Mouse (Mus musculus): ENCODE results near the gene Rbfox1.

Gene Rbfox1

DNA sequence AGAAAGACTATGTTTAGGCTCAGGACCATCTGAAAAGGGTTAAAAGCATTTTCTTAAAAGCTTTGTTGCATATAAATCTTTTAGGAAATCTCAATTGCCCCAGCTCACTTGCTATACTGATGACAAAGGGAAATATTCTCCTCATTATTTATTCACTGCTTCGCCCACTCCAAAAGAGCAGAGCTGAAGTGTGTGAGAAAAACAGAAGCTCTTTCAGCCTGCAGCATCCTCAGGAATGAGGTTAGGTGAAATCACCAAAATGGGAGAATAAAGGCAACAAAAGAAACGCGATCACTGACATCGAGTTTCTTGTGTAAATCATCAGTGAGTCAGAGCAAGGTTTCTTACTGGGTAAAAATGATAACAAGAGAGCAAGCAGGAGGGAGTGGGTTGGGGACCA, 1469.0 kb downstream of the Rbfox1 start:
- in situ Hi-C loops (cut with MboI, MseI) = no loop called here

DNA sequence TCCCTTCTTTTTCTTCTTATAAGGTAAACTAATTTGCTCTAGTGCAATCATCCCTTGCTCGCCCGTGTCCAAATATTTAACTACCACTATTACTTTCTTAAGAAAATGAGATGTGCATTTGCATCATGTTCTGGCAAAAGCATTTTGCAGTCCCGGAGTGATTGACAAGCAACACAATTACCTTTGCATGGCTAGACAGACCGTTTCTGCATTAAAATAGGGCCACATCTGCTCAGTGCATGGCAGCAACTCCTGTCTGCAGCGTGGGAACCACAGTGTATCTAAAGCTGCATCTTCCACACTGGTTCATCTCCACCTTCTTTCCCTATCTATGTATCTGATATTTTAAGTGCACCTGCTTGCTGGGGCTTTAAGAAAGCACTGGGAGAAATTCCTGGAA, 1473.9 kb downstream of the Rbfox1 start:
- in situ Hi-C loops (cut with MboI, MseI) = no loop called here

DNA sequence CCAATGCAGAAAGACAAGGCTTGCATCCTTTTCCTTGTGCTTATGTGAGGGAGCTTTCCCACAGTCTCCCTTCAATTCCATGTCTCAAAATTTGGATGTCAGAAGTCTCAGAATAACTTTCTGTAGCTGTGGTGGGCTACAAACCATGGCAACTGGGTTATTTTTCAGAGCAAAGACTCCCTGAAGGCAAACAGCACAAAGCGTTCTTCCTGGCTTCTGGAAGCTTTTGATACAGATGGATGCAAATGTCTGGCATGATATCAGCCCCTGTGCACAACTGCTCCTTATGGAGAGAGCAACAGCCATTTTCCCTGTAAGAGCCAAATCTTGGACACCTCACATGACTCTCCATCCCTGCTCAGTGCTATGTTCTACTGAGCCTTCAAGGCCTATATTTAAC, 1475.6 kb downstream of the Rbfox1 start:
- in situ Hi-C loops (cut with MboI, MseI) = no loop called here

DNA sequence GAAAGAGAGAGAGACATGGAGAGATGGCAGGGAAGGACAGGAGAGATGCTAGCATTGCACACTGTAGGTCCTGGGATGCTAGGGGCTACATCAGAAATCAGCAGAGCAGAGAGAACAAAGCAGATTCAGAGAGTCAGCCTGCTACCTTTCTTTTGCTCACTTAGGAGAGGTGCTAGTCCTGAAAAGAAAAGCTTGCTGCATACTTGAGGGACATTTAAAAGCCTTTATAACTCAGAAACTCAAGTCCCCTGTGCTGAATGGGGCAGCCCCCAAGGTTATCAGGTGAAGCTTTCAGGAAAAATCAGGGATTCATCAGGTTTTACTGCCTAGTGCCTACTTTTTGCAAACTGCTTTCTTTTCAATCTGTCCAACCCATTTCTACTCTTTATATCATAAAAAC, 1480.7 kb downstream of the Rbfox1 start:
- in situ Hi-C loops (cut with MboI, MseI) = no loop called here

DNA sequence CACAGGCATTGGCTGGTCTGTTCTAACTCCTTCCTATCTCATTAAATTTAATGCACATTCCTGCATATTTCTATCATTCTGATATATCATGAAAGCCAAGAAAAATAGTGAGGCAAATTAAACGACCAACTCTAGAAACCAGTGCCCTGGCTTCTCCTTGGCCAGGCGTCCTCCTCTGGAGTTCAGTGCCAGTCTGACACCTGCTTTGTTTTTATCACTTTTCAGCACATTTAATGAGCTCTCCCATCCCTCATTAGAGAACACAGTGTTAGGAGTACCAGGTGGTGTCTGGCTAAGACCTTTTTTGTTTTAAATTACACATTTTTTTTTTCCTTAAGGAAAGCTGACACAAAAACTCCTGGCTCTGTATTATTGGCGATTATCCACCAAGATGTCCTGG, 1489.0 kb downstream of the Rbfox1 start:
- in situ Hi-C loops (cut with MboI, MseI) = no loop called here

DNA sequence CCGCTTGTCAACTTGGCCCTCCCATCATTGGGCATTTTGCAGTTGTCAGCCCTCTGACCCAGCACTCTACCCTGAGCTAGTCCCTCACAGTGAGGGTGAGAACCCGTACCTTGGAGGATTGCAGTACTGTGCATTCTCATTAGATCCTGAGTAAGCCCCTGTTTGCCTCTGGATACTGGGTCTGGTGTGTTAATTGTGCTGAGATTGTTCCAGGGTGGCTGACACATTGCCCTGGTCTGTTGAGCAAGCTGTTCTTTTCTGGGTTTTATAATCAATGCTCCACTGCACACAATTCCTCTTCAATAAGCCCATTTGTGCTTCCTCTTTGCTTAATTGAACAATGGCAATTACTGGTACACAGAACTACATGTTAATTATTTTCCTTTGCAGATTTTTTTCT, 1489.5 kb downstream of the Rbfox1 start:
- in situ Hi-C loops (cut with MboI, MseI) = loop anchor here (5.0 kb wide), 1 partner anchor 67 kb away; no protein-coding TSS in a partner anchor

DNA sequence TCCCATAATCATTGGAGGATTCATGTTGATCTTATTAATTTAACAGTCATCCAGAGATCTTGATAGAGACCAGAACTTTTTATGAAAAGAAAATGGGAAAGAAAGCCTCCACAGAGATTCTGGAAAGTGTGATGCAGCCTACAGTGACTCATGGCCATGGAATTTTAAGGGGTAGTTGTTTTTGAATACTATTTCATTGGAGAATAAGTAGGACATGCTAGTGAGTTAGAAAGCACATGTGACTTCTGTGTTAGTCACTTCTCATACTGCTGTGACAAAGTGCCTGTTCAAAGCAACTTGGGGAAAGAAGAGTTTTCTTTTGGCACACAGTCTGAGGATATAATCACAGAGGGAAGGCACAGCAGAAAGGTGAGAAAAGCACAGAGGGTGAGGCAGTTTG, 1510.9 kb downstream of the Rbfox1 start:
- in situ Hi-C loops (cut with MboI, MseI) = no loop called here

DNA sequence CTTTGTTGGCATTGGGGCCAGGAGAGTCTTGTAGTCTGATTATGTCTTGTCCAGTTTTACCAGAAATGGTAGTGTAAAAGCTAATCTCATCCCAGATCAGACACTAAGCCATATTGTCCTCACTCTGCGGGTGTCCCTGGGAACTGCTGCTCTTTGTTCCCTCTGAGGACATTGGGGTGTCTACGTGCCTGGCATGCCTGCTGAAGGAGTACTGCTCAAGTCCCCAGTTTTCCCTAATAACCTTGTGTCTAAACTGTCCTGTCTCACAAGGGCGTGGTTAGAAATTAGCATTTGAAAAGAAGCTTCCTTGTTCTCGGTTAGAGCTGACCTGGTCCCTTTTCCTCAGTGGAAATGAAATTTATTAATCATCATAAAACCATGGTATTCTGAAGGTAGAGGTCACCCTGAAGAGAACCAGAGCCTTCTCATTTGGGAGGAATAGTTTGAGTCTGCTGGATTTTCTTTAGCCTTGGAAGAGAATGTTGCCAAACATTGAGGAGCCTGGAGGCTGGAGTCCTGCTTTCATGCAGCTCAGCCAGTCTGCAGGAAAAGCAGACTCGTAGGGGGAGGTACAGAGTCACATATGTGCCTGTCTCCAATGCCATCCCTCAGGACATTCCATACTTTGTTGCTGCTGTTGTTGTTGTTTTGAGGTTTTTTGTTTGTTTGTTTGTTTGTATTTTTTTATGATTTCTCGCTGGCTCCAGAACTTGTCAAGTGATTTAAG, 1519.8 kb downstream of the Rbfox1 start:
- in situ Hi-C loops (cut with MboI, MseI) = no loop called here

DNA sequence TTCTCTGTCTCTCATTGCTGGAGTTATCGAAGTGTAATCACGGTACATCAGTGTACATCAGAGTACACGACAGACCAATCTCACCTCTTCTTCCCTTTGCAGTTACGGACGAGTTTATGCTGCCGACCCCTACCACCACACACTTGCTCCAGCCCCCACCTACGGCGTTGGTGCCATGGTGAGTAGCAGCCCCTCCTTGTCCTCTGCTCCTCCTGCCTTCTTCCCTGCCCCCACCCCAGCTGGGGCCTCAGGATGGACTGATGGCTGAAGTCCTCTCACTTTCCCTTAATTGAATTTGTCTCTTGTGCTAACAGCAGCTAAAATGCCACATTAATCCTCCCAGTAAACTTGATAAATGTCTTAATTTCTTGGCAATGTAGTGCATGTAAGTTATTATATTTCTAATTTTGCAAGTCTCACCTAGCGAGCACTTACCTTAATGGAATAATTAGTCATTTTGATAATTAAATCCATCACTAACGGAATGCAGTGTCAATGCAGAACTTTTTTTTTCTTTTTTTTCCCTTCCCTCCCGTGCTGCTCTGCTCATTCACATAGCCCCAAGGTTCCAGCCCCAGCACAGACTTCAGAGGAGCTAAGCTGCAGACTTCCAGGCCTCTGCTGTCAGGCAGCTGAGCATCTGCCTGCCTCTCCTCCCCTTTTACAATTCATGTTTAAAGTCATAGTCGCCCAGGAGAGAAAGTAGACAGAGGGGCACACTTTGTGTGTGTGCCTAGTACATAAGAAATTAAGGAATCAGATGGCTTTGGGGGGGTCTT, 1522.9 kb downstream of the Rbfox1 start:
- in situ Hi-C loops (cut with MboI, MseI) = no loop called here

DNA sequence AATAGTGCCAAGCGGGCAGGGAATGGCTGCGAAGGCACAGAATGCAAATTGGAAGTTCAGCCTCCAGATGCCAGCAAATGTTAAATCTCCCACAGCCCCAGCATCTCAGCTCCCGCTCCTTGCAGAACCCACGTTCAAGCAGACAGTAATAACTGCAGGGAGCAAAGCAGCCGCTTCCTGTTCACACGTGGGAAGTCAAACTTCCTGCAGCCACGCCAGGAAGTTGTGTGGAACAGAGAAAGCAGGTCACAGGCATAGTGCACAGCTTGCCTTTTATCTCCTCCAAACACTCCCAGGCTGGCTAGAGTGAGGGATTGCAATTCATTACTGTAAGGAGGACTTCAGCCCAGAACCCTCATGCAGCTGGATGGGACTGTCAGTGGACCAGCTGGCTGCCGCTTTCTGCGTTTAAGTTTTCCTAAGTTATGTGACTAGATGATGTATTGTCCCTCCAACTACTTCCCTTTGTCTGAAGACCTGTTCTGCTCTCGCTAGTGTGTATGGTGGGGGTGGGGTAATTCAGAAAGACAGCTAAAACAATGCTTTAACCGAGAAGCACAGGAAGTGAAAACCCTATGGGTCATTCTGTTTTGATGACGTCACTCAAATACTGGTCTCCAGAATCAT, 1534.6 kb downstream of the Rbfox1 start:
- in situ Hi-C loops (cut with MboI, MseI) = no loop called here

DNA sequence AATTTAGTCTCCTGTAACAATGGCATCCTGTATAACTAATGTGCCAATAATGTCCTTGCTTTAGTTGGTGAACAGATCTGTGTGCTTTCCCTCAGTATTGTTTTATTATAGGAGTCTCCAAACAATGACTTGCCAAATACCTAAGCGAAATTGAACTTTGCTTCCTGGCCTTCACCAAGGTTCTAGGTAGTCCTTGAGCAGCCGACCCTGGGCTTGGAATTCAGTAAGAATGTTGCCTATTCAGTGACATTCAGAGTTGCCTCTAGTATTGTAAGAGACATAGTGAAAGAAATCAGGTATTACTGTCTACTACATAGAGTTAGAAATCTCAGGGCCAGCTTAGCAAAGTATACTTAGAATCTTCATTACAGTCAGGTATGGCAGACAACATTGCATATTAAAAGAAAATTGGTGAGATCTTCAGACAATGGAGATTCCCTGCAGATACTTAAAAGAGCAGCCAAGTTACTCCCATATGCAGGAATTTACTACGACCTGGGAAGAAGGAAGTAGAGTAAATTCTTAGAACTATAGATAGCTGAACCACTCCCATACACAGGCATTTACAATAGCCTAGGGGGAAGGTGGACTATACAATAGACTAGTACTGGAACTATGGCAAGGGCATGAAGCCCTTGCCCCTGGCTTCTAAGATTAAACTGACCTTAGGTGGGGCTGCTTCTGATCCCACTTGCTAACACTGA, 1540.4 kb downstream of the Rbfox1 start:
- in situ Hi-C loops (cut with MboI, MseI) = no loop called here

DNA sequence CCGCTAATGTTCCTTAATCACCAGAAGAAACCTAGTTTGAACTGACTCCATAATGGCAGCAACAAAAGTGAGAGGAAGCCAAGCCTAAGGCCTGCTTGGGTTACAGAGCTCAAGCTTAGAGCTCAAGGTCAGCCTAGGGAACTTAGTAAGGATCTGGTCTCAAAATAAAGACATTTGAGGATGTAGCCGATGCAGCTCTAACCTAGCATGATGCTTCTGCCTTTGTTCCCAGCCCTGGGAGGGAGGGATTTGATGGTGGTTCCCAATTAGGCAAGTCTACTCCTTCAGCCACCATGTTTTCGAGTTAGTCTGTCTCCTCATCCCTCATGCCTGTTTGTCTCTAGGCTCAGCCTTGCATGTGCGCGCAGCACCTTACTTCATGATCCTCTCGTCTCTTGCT, 1548.1 kb downstream of the Rbfox1 start:
- in situ Hi-C loops (cut with MboI, MseI) = no loop called here

DNA sequence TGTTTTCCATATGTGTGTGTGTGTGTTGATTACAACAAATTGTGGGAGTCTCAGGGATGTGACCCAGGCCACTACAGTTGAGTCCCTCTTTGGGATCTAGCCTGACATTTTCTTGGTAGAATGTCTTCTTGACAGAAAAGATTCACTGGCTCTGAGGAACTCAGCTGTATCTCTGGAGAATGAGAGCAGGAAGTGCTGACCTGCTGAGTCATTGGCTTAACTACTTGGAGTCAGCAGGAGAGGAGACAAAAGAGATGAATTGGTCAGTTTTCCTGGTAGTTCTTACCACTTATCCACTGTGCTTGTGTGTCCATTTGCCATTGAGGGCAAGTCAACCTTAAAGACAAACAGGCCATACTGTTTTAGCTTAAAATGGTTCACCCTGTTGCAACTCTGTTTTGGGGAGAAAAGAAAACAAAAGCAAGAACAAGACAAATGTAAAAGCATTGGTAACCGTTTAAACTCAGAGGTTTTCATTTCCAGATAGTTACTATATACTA, 1561.7 kb downstream of the Rbfox1 start:
- in situ Hi-C loops (cut with MboI, MseI) = no loop called here

DNA sequence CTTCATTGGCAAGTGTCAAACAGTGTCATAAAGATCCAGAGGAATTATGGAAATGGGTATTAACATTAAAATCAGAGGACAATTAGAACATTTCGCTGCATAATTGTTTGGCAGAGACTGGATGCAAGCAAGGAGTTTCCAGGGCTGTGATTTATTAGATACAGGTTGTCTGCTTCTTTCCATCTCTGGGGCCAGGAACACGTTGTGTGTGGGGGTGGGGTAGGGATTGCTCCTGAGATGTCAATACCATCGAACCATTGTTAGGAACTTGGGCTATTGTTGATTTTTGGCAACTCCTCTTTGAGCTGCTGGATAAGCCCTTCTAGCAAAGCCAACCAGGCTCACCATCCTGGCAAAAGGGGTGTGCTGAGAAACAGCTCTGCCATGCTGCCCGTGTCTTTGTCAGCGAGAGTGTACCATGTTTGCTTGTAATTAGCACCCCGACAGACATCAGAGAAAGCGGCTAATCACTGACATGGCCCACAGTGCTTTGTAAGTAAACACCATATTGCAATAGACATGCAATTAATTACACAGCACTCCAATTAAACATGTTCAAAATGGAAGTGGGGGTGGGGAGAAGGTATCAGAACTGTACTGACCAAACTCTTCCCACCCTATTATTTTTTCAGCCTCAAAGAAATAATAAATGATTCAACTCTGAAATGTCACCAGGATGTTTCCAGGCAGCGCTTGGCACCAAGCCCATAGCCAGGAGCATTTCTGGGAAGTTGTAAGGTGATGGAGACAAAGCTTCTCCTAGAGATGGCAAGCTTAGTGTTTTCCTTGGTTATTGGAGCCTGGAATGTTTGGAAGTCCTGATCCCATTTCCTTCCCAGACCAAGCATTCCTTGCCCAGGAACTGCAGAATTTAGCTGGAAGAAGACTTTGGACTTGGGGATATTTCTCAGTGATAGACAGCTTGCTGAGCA, 1562.8 kb downstream of the Rbfox1 start:
- in situ Hi-C loops (cut with MboI, MseI) = no loop called here

DNA sequence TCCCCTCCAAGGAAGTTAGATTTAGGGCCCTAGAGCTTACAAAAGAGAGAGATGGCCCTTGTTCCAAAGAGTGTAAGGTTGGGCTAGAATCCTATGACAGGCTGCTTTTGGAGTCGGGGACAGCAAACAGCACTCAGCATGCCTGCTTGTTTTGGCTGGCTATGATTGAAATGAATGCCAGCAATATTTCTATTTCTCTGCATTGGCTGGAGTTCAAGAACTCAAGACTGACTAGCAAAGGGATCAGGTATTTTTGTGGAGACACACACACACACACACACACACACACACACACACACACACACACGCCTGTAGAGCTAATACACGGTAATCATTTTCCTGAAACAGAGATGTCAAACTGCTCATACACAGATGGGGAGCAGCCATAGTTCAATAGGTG, 1566.0 kb downstream of the Rbfox1 start:
- in situ Hi-C loops (cut with MboI, MseI) = no loop called here

DNA sequence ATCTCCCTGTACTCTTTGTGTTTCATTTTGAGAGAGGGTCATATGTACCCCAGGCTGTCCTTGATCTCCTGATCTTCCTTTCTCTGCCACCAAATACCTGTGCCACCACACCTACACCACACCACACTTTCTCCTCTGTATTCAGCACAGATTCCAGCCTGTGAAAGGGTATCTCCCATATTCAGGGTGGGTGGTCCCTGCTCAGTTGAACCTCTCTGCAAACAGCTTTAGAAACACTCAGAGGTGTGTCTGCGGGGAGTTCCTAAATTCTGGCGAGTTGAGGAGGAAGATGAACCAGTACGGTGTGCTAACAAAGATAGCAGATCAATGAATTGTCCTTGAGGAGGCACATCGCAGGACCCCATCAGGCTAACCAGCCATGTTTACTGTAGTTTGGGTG, 1572.4 kb downstream of the Rbfox1 start:
- in situ Hi-C loops (cut with MboI, MseI) = no loop called here
